Mouse (Mus musculus): ENCODE data around the gene Sec63.
A peak's percentile ranks its signal among the peaks of the same experiment; 100 is the strongest.

The Sec63 gene

GRCm38 (mm10) chr10:42864696-42865095 lies 103.4 kb downstream of the Sec63 start:
- DNase-seq, result no peak

DNA sequence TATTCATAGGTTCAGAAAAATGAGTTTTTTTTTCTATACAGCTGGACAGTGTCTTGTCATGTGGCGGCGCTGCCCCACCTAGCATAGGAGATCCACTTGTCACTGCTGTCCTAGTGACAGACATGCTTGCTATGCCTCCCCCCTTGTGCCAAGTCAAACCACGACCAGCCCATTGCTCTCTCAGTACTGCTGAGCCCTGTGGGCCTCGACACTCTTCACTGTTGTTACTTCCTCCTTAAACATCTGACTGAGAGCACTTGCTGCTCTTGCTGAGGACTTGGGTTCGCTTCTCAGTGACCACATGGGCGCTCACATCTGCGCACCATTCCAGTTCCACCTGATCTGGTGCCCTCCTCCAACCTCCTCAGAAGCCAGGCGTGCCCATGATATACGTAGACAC lies 107.1 kb downstream of the Sec63 start:
- DNase-seq, result no peak

GRCm38 (mm10) chr10:42869467-42869866 lies 108.2 kb downstream of the Sec63 start:
- no peak for DNase-seq

DNA sequence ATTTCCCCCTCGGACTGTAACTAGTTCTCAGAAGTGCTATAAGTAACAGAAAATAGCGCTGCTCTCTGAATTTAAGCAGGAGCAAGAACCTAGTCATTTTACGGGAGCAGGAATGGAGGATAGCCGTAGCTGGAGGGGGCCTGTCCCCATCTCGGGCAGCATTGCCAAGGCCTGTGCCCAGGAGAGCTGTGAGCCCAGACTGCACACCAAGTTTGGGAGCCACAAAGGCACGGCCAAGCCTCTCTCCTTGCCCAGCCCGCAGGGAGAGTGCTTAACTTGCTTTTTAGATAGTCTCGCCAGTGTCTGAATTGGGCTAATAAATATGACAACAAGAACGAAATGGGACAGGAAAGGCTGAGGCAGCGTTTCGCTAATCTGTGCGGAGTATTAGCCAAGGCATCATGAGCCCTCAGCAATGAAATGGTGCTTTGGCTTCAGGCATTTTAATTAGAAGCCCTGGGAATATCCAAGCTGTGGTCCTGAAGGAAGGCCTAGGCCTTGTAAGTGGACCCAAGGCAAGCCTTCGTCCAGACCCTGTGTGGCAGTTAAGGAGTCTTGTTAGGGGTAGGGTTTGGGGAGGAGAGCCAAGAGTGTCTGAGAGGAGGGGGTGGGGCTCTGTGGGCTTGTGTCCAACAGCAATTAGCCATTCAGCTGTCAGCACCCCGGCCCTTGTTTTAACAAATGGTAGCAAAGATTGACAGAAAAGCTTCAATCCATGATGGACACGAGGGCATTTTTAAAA lies 111.1 kb downstream of the Sec63 start:
- DNase-seq, result peak; percentile 46

DNA sequence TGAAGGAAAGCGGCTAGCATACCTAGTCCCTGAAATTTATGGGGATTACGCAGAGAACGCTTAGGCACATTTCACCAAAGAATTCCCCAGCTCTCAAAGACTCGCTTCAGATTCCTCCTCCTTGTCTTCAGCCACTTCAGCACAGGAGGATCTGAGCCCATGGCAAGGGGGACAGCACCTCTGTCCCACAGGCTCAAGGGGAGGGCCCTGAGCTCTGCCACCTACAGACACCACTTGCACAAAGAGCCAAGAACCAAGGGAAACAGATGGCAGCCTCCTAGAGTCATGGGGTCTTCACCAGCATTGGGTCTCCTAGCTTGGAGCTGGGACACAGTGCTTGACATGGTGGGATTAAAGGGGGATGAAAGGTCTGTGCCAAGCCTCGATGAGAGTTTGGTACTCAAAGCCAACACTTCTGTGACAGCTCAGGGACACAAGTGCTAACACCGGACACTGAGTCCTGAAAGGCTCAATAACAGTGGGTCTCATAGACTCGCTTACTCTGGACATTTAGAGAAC lies 111.8 kb downstream of the Sec63 start:
- no peak for DNase-seq

DNA sequence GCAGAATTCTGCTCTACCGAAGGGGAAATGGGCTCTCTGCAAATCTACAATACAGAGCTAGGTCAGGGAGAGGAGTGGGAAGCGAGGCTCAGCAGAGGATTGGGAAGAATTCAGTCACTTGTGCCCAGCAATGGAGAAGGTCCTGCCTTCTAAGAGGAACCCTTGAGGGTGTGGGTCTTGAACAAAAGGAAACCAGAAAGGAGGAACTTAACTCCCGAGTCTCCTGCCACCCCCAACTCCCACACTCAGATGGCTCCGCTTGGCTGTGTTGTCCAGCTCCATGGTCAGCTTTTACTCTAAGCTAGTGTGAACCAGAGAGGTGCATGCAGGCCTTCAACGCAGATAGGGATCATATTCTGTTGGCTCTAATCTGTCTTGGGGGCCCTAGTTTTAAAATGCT lies 114.9 kb downstream of the Sec63 start:
- DNase-seq, result no peak

DNA sequence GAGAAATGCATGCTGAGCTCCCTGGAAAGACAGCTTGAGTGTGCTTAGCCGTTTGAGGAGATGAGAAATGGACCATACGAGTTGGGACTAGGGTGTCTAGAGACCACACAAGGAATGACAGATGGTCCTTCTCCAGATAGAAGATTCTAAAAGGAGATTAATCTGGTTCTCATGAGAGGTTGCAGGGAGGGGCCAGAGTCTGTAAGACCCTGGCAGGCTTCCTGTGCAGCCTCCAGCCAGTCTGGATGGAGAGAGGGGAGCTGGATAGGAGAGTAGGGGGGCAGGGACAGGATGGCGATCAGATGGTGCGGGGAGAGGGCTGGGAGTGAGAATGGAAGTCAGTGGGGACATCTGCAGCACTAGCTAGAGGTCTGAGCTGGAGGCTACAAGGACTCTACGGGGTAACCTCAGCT lies 118.0 kb downstream of the Sec63 start:
- peak; percentile 22 for DNase-seq

- no peak for DNase-seq
Observed at GRCm38 (mm10) chr10:42879682-42880081, 118.4 kb downstream of the Sec63 start.
